Mouse (Mus musculus): ENCODE results near the gene Fbxw2.
"Not testable (repeated sequence)": the region's sequence is repeated elsewhere in the genome, so short reads cannot be mapped to it uniquely, and the experiment has no call there.

Fbxw2 gene

DNA sequence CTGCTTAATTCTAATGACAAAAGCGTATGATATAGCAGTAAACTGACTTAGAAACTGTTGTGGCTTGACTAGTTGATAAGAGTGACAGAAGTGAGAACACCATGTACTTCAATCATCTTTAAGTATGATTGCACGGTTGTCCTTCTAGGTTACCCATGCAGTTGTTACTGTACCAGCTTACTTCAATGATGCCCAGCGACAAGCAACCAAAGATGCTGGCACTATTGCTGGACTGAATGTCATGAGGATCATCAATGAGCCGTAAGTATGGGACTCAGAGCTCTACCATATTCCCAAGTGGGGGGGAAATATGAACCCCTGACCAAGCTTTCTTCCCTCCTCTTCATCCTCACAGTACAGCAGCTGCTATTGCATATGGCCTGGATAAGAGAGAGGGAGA is 52.4 kb downstream of the Fbxw2 start:
- DNase-seq (ENCODE audit: low read depth, low spot score), result no peak

- DNase-seq (ENCODE audit: low read depth, low spot score), result no peak
Measured at GRCm38 (mm10) chr2:34772252-34773235, 53.6 kb downstream of the Fbxw2 start.

DNA sequence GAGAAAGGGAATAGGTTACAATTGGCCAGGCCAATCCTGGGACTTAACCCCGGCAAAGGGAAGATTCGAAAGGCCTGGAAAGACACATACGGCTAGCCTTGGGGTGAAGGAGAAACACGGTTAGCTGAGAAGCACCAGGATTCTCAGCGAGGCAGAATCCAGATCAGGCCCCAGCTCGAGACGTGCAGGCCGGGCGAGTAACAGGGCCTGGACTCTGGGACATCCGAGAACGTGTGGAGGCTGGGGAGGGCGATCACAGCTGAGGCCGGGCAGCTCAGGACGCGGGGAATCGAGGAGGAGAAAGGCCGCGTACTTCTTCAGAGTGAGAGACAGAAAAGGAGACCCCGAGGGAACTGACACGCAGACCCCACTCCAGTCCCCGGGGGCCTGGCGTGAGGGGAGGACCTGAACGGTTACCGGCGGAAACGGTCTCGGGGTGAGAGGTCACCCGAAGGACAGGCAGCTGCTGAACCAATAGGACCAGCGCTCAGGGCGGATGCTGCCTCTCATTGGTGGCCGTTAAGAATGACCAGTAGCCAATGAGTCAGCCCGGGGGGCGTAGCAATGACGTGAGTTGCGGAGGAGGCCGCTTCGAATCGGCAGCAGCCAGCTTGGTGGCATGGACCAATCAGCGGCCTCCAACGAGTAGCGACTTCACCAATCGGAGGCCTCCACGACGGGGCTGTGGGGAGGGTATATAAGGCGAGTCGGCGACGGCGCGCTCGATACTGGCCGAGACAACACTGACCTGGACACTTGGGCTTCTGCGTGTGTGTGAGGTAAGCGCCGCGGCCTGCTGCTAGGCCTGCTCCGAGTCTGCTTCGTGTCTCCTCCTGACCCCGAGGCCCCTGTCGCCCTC is 54.5 kb downstream of the Fbxw2 start, which contains the start of gene Hspa5:
Gene Hspa5 (plus strand): TSS at position 603 of the 859 bp plus-strand sequence.
- peak; percentile 98 for DNase-seq (ENCODE audit: low read depth, low spot score)

GRCm38 (mm10) chr2:34770951-34771350 is 55.2 kb downstream of the Fbxw2 start:
- DNase-seq (ENCODE audit: low read depth, low spot score), result no peak

- DNase-seq (ENCODE audit: low read depth, low spot score), result no peak
Measured at GRCm38 (mm10) chr2:34770049-34770448, 56.1 kb downstream of the Fbxw2 start.

- no peak for DNase-seq (ENCODE audit: low read depth, low spot score)
Measured at GRCm38 (mm10) chr2:34764801-34765200, 61.3 kb downstream of the Fbxw2 start.

DNA sequence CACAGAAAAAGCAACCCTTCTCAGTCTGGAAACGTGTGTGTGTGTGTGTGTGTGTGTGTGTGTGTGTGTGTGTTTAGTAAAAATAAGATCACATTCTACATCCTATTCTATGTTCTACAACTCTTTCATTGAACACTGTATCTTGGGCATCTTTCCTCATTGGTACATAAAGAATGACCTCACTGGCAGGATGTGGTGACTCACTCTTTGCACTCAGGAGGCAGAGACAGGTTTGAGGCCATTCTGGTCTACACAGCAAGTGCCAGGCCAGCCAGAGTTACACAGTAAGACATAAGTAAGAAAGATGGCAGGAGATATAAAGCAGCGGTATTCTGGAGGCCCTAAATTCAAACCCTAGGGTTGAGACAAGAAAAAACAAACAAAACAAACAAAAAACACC is 63.2 kb downstream of the Fbxw2 start:
- no peak for DNase-seq (ENCODE audit: low read depth, low spot score)

GRCm38 (mm10) chr2:34762174-34762573 is 63.9 kb downstream of the Fbxw2 start:
- DNase-seq (ENCODE audit: low read depth, low spot score), result no peak

DNA sequence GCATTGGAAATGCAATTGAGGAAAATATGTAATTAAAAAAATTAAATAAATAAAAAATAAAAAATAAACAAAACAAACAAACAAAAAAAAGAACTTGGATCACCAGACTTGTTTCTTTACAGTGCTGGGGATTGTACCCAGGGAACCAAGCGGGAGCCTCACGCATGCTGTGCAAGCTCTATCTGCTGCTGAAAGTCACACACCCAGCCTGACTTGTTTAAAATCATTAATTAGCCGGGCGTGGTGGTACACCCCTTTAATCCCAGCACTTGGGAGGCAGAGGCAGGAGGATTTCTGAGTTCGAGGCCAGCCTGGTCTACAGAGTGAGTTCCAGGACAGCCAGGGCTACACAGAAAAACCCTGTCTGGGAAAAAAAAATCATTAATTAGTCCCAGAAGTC is 64.8 kb downstream of the Fbxw2 start:
- DNase-seq (ENCODE audit: low read depth, low spot score), result not testable (repeated sequence)

GRCm38 (mm10) chr2:34757341-34757740 is 68.8 kb downstream of the Fbxw2 start:
- DNase-seq (ENCODE audit: low read depth, low spot score), result no peak

- no peak for DNase-seq (ENCODE audit: low read depth, low spot score)
Measured at GRCm38 (mm10) chr2:34754551-34755358, 71.4 kb downstream of the Fbxw2 start, which contains the start of gene Gapvd1. TSS of gene Gapvd1 (minus strand) at chr2:34755232.
